Mouse (Mus musculus): Measurements from ENCODE around the gene Zfp454. TPM values are rescaled to one million over a fixed set of nuclear protein-coding genes. Genes with fewer than 3 reads are reported as not detected.

The Zfp454 gene
- polyA plus RNA-seq (2012; rRNA removed) = 0.20 and 0.23 TPM in 2 replicates

DNA sequence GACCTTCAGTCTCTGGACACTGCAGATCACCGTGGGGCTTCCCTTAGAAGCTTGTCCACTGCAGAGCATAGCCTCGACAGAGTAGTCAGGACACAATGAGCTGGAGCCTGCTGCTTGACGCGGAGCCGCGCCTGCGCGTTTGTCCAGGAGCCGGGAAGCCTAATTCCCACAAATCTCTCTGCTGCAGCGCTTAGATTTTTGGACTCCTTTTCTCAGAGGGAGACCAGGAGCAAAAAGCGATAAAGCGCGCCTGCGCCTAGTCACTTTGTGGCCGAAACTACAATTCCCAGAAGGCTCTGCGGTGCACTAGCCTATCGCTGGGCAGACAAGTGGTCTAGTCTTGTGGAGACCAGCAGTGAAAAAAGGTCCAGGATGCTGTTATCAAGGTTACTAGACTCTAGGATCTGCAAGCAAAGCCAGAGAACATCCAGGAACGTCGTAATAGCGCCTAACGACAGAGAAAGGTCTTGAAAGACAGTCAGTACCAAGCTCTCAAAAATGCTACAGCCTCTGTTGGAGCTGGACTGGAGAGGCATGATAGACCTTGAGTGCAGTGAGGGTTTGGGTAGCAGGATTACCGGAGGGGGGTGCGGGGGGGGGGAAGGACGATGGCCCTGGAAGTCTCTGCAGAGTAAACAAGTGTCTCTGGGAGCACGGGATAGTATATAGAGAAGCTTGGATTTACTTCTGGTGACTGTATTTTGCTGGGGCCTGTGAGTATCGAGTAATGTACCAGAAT is at the start of gene Zfp454:
TSS of gene Zfp454 (minus strand) at position 262 of the 739 bp plus-strand sequence.

DNA sequence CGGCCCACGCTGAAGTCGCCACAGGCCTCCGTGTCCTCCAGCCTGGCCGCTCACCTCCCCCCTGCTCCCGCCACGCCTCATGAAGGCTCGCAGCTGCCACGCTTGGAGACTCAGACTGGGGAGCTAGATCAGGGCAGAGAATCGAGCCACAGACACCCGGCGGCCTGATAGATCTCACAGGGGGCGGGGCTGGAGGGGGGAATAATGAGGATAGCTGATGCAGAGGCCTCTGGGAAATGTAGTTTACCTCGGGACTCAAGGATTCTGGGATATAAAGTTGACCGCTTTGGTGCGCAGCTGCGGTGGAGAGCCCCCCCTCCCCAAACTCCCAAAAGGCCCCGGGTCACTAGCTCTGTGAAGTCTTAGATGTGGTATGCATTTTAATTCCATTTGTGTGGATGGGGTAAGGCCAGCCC is 44.0 kb upstream of the Zfp454 start, which contains the start of gene Zfp354b:
TSS of gene Zfp354b (minus strand) at position 183 of the 416 bp plus-strand sequence.

DNA sequence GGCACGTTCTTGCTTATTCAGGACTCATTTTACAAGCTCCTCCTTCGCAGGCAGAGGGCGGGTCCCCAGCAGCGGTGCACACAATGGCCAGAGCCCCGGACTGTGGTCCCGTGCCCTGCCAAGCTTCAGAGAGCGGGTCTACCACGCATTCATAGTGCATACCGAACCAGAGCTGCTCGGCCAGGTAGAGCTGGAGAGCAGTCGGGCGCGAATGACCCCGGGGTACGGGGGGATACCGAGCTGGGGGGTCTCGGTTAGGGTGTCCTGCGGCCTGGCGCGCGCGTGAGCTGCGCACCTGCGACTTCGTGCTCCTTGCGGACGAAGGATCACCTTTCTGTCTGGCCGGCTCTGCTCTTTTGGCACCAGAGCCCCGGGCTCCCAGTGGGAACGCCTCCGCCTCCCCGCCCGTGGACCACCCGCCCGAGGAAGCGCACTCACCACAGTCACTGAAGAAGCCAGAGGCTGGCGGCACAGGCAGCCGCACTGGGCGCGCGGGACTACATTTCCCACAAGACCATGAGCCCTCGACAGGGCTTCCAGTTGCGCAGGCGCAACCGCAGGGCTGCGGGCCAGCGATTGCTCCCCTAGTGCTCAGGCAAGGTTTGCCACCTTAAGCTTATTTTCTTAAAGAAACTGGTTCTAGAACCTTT is 28.3 kb upstream of the Zfp454 start, which contains the start of gene Zfp2:
TSS of gene Zfp2 (minus strand) at position 495 of the 650 bp plus-strand sequence.

DNA sequence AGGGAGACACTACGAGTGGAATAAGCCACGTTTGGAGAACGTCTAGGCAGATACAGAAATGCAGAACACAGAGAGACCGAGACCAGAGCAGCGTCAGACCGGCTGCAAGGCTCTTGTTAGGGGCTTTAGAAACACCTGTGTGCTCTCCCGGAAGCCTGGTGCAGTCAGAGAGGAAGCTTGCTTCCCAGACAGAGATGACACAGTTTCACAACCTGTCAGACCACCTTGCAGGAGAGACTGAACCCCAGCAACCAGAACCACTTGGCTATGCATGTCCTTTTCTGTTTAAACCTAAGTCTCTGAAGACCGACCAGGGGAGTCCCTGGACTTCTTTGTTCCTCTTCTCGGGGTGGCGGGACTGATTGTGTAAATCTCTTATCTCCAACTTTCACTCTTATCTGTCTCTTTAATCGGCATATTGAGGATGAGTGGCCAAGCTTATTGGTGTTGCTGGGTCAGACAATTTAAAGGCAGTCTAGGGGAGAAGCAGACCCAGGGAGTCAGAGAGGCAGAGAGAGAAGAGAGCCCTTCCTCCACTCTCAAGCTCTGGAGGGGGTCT is 37.2 kb downstream of the Zfp454 start, which contains the start of gene Grm6:
TSS of gene Grm6 (plus strand) at position 509 of the 559 bp plus-strand sequence.

DNA sequence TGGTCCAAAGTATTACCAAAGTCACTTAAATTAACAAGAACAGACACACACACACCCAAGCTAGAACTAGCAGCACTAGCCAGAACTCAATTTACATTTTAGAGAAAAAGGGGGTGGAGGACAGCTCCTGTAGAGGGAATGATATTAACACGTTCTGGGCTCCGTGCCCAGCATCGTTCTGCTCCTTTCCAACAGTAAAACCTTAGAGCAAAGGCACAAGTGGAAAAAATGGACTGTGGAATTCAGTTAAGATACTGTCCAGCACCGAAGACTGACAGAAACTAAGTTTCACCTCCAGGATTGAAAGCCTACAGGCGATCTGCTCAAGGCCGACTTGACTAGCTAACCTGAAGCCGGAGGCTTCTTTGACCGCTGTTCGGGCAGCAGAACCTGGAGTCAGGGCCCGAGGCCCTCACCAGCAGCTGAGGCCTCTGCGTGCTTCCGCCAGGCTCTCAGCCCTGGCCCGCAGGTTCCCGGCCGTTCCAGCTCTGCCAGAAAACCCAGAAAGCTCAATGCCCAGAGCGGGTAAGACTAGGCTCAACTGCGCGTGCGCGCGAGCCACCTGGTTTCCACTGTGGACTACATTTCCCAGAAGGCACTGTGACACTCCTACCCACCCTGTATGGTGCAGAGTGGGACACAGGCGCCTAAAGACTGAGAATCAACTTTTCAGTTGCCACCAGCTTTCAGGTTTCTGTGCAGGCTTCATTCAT is 46.3 kb downstream of the Zfp454 start, which contains the start of gene Zfp879:
TSS of gene Zfp879 (minus strand) at position 530 of the 713 bp plus-strand sequence.

DNA sequence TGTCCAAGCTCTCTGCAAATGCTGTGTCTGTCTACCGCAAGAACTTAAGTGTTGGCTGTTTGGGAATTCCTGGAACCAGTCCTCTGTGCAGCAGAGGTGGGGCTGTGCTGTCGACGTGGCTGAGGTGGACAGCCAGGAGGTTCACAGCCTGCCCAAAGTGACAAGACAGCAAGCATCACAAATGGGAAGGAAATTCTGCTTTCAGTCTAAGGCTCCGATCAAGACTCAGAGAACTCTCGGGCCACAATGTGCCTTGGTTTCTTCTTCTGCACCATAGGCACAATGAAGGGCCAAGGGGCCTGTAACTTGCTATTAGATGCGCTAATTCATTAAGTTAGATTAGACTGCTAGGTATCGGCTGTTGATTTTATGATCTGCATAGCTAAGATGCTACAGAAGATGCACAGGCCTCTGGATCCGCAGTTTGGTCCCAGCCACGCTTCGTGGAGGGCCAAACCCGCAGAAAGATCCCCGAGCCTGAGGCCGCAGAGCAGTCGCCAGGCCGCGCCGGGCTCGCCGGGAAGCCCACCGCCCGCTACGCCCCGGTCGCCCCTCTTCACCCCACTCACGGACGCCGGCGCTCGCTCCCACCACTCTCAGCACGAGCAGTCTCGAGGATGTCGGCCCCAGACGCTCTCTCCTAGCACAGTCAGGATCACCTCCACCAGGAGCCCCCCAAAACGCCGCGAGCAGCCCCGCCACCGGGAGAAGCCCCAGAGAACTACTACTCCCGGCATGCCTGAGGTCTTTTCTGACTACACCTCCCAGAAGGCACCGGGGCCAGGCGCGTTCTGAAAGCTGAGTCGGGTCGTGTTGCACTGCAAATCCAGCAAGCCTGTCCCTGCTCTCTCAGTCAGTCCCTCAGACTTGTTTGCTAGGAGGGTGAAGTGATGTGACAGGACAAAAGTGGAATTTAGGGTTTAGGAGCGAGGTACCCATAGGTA is 60.2 kb downstream of the Zfp454 start, which contains the start of gene Zfp354c:
TSS of gene Zfp354c (minus strand) at position 715 of the 944 bp plus-strand sequence.

Other genes with a start within 250 kb of the Zfp454 start
- gene Zfp354c, start 59.9 kb downstream of the Zfp454 start, polyA plus RNA-seq (2012; rRNA removed) = 0.32 and 0.48 TPM in 2 replicates
- gene Zfp879, start 46.1 kb downstream of the Zfp454 start, polyA plus RNA-seq (2012; rRNA removed) = 0.08 and 0.11 TPM in 2 replicates
- gene Grm6, start 37.0 kb downstream of the Zfp454 start, polyA plus RNA-seq (2012; rRNA removed) = 0.06 and 0.08 TPM in 2 replicates
- gene Zfp2, start 28.5 kb upstream of the Zfp454 start, polyA plus RNA-seq (2012; rRNA removed) = 0.66 and 0.73 TPM in 2 replicates
- 0.17 and 0.24 TPM in 2 replicates for gene Zfp354b, start 44.0 kb upstream of the Zfp454 start, polyA plus RNA-seq (2012; rRNA removed)
- gene 4933414I15Rik, start 56.1 kb upstream of the Zfp454 start, polyA plus RNA-seq (2012; rRNA removed) = not detected in 2 replicates
- 0.02 and 0.04 TPM in 2 replicates for gene Prop1, start 66.1 kb upstream of the Zfp454 start, polyA plus RNA-seq (2012; rRNA removed)
- gene Olfr1378, start 78.9 kb upstream of the Zfp454 start, polyA plus RNA-seq (2012; rRNA removed) = not detected in 2 replicates
- gene Olfr1377, start 94.3 kb upstream of the Zfp454 start, polyA plus RNA-seq (2012; rRNA removed) = not detected in 2 replicates
- not detected in 2 replicates for gene Olfr51, start 115.9 kb upstream of the Zfp454 start, polyA plus RNA-seq (2012; rRNA removed)
- not detected in 2 replicates for gene Olfr54, start 126.6 kb upstream of the Zfp454 start, polyA plus RNA-seq (2012; rRNA removed)
- not detected in 2 replicates for gene Olfr1375, start 160.5 kb upstream of the Zfp454 start, polyA plus RNA-seq (2012; rRNA removed)
- gene Zfp354a, start 171.6 kb upstream of the Zfp454 start, polyA plus RNA-seq (2012; rRNA removed) = 1.8 and 2.6 TPM in 2 replicates

Measured in liver, embryonic 18 days (tissue).